Mouse (Mus musculus): Measurements from ENCODE around the gene Slc43a2.

Slc43a2 gene

DNA sequence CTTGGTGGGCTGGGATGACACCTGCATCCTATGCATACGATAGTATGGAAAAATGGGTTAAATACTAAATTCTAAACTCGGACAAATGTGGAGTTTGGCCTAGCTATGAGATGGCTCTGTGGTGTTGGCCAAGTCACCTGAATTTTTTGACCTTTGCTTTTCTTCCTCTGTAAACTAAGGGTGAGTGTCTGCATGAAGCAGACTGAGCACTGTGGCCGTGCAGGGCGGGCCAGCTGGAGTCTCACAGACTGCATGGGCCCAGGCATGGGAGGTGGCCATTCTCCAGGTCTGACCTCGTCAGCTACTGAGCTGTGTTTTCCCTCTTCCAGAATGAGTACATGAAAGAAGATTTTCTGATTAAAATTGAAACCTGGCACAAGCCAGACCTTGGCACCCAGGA lies 77.3 kb downstream of the Slc43a2 start:
- no peak for DNase-seq (ENCODE audit: low spot score)

DNA sequence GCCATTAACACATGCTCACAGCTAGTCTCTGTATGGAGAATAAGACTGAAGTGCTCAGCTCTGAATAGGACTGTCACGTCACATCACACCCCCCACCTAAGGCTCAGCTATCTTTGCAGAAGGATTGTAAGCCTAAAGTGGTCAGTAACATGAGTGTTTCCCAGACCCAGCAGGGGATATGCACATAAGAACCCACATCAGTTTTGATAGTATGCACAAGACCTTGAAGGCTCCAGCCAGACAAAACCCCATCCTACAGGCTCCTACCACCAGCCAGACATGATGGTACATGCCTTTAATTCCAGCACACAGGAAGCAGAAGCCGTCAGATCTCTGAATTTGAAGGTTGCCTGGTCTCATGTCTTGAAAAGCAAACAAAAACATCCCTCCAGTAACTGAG lies 78.5 kb downstream of the Slc43a2 start:
- no peak for DNase-seq (ENCODE audit: low spot score)

DNA sequence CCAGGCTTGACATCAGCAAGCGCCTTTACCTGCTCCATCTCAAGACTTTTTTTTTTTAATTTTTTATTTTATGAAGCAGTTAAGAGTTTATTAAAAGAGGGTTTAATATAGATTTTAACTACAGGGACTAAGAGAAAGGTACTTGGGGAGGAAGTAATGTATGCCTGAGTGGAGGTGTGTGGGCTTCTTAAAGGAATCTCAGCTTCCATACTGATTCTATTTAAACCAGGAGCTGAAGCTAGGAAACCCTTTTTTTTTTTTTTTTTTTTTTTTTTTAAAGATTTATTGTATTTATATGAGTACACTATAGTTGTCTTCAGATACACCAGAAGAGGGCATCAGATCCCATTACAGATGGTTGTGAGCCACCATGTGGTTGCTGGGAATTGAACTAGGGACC lies 83.3 kb downstream of the Slc43a2 start:
- no peak for DNase-seq (ENCODE audit: low spot score)

DNA sequence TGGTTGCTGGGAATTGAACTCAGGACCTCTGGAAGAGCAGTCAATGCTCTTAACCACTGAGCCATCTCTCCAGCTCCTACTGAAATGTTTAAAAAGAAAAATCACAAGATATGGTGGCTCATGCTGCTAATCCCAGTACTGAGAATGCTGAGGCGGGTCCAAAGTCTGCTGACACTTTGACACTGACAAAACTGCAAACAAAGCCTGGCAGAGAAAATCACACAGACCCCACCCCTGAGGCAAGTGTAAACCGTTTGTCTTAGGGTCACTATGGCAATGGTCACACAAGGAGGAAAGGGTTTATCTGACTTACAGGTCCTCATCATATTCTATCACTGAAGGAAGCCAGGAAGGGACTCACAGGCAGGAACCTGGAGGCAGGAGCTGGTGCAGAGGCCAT lies 84.1 kb downstream of the Slc43a2 start:
- no peak for DNase-seq (ENCODE audit: low spot score)

DNA sequence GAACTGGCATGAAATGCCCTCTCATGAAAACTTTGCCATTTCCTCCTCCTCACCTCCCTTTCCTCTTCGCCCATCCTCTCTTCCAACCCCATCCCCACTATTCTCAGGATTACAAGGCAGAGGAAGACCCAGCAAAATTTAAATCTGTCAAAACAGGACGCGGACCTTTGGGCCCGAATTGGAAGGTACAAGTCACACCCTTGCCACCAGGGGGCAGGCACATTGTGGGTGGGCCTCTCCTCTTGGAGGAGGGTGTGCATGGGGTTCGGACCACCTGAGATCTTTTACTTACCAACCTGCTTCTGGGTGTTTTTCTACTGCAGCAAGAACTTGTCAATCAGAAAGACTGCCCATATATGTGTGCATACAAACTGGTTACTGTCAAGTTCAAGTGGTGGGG lies 87.6 kb downstream of the Slc43a2 start:
- no peak for DNase-seq (ENCODE audit: low spot score)

GRCm38 (mm10) chr11:75620136-75620780 lies 88.8 kb downstream of the Slc43a2 start:
- no peak for DNase-seq (ENCODE audit: low spot score)

DNA sequence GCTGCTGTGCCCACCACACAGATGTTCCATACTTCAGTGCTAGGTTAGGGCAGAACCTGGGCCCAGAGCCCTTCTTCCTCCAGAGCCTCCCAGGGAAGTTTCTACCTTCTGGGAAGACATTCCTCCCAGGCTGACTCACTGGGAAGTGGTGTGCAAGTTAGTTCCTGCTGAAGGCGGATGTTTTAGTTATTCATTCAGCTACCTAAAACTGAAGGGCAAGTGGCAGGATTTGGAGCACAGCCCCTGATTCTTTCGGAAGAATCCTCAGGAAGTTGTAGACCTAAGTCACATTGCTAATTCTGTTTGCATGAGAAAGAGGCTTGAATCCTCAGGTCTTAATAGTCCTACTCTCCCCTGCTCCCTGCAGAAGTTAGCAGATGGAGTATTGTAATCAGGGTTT lies 89.9 kb downstream of the Slc43a2 start:
- no peak for DNase-seq (ENCODE audit: low spot score)

- DNase-seq (ENCODE audit: low spot score) = no peak
Observed at GRCm38 (mm10) chr11:75622588-75623329, 91.3 kb downstream of the Slc43a2 start.

DNA sequence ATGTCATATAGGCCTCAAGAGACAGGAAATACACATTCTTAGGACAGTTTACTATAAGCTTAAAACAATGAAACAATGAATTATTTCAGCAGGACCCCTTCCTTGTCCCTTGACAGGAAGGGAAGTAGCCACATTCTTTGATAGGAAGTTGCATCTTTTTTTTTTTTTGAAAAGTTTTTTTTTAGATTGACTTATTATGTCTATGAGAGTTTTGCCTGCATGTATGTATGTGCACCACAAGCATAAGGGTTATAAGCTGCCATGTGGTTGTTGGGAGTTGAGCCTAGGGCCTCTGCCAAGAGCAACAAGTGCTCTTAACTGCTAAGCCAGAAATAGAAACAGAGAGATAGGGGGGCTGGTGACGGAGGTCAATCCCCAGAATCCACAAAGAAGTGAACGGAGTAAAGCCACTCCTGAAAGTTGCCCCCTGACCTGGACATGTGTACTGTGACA lies 92.6 kb downstream of the Slc43a2 start:
- no peak for DNase-seq (ENCODE audit: low spot score)

GRCm38 (mm10) chr11:75625820-75626219 lies 94.3 kb downstream of the Slc43a2 start:
- DNase-seq (ENCODE audit: low spot score) = no peak
